Mouse (Mus musculus): ENCODE data around the gene Clasp2. TPM values are rescaled to one million over a fixed set of nuclear protein-coding genes. Genes with fewer than 3 reads are reported as not detected.

Gene Clasp2
- polyA plus RNA-seq, 1 experiment from 2014 or later, result 111 TPM

GRCm38 (mm10) chr9:113802734-113803133, 61.5 kb downstream of the Clasp2 start:
- H3K27ac ChIP-seq (replicated peaks), result peak overlapping the region; percentile 42; the same call in 1 of the 2 replicates
- 60% methylated on average over 3 of the region's 3 CpGs for WGBS
- no peak for ATAC-seq (ENCODE audit: low read depth)

DNA sequence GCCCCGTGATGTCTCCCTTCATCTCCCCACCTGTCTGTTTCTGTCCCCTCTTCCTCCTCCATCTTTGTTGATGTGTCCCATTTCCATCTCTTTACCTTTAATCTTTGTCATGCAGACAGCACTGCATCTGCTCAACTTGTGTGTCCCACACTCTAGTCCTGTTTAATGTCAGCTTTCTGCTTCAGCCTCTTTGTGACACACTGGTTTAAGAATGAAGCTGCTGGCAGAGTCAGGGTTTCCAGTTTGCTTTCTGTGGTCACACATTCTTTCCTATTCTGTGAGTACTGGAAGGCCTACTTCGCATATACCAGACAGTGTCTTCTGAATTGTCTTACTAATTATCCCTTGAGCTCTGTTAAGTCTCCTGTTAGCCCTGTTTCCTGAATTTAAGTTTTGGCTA, 62.5 kb downstream of the Clasp2 start:
- ATAC-seq (ENCODE audit: low read depth), result no peak
- Histone ChIP-seq H3K9me3 (no peaks in the 10 kb centered on the region), H3K4me1 (replicated peaks) (0 out of 2 replicates have a peak, but pooled peaks cover 9% of the 10 kb centered on the region), H3K4me2 (no peak overlapping the region), H3K9ac (no peak overlapping the region), H3K36me3 (no peaks in the 10 kb centered on the region), H3K27ac (replicated peaks) (no peak overlapping the region), H3K4me3 (no peak overlapping the region), H3K27me3 (no peaks in the 10 kb centered on the region)
- WGBS, result 87% methylated on average over 2 of the region's 2 CpGs

More at GRCm38 (mm10) chr9:113802734-113803133, 61.5 kb downstream of the Clasp2 start:
- H3K9me3 ChIP-seq, result no peaks in the 10 kb centered on the region
- 0 out of 2 replicates have a peak, but pooled peaks cover 12% of the 10 kb centered on the region for H3K4me1 ChIP-seq (replicated peaks)
- no peak overlapping the region for H3K4me3 ChIP-seq
- no peaks in the 10 kb centered on the region for H3K36me3 ChIP-seq
- H3K27me3 ChIP-seq, result no peaks in the 10 kb centered on the region
- H3K9ac ChIP-seq, result no peak overlapping the region
- no peak overlapping the region for H3K4me2 ChIP-seq

GRCm38 (mm10) chr9:113805359-113805758, 64.1 kb downstream of the Clasp2 start:
- no peaks in the 10 kb centered on the region for H3K27me3 ChIP-seq
- no peak overlapping the region for H3K4me2 ChIP-seq
- no peak overlapping the region for H3K27ac ChIP-seq (replicated peaks)
- no peak overlapping the region for H3K9ac ChIP-seq
- H3K36me3 ChIP-seq, result no peaks in the 10 kb centered on the region
- ATAC-seq (ENCODE audit: low read depth), result no peak
- 0 out of 2 replicates have a peak, but pooled peaks cover 3% of the 10 kb centered on the region for H3K4me1 ChIP-seq (replicated peaks)
- no peaks in the 10 kb centered on the region for H3K9me3 ChIP-seq
- H3K4me3 ChIP-seq, result no peak overlapping the region
- WGBS, result 89% methylated on average over 1 of the region's 1 CpGs

GRCm38 (mm10) chr9:113811327-113811726, 70.1 kb downstream of the Clasp2 start:
- Histone ChIP-seq H3K4me3 (no peak overlapping the region), H3K27me3 (no peaks in the 10 kb centered on the region), H3K9ac (0 out of 2 replicates have a peak overlapping the region, but pooled peaks have one; percentile 26), H3K9me3 (no peaks in the 10 kb centered on the region), H3K36me3 (peaks cover 3% of the 10 kb centered on the region; the same call in 1 of the 2 replicates), H3K27ac (replicated peaks) (no peak overlapping the region), H3K4me1 (replicated peaks) (peaks cover 35% of the 10 kb centered on the region), H3K4me2 (peak overlapping the region; percentile 59; the same call in 1 of the 2 replicates)
- no peak for ATAC-seq (ENCODE audit: low read depth)
- WGBS, result 62% methylated on average over 1 of the region's 1 CpGs

DNA sequence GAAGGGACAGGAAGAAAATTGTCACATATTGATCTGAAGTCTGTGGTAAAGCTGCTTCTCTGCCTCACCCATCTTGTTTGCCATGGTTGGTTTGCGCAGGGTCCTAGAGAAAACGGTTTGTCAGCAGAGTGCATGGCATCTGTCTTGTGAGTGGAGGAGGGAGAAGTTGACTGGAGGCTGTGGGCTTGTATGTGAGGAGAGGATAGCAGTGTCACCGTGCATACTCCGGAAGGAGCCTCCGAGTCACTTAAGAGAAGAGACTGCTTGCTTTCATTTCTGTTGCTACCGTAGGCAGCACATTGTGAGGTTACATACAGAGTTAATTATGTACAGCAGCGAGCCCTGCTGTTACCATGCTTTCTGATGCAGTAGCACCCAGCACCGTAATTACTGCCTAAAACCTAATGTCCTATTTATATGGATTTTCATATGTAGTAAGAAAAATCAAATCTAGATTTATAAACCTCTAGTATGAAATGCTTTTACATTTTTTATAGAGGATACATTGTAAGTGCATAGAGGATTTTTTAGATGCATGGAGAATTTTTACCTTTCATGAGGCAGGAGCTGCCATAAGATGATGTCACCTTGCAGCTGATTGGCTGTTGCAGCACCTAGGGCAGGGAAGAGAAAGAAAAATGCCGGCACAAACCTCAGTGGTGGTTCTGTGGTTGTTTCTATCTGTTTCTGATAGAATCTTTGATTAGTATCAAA, 70.8 kb downstream of the Clasp2 start:
- Histone ChIP-seq H3K4me1 (replicated peaks) (peaks cover 35% of the 10 kb centered on the region), H3K27ac (replicated peaks) (peak overlapping the region; percentile 87), H3K4me2 (peak overlapping the region; percentile 59), H3K9ac (peak overlapping the region; percentile 66), H3K9me3 (no peaks in the 10 kb centered on the region), H3K36me3 (peaks cover 6% of the 10 kb centered on the region; the same call in 1 of the 2 replicates), H3K27me3 (no peaks in the 10 kb centered on the region), H3K4me3 (peak overlapping the region; percentile 42)
- 18% methylated on average over 9 of the region's 9 CpGs for WGBS
- peak; percentile 97 for ATAC-seq (ENCODE audit: low read depth)

GRCm38 (mm10) chr9:113812671-113813001, 71.4 kb downstream of the Clasp2 start:
- ATAC-seq (ENCODE audit: low read depth), result peak; percentile 67
- peak overlapping the region; percentile 87 for H3K27ac ChIP-seq (replicated peaks)
- peak overlapping the region; percentile 42 for H3K4me3 ChIP-seq
- H3K27me3 ChIP-seq, result no peaks in the 10 kb centered on the region
- H3K9ac ChIP-seq, result peak overlapping the region; percentile 66
- H3K36me3 ChIP-seq, result peaks cover 7% of the 10 kb centered on the region; the same call in 1 of the 2 replicates
- peaks cover 35% of the 10 kb centered on the region for H3K4me1 ChIP-seq (replicated peaks)
- H3K4me2 ChIP-seq, result peak overlapping the region; percentile 59
- 68% methylated on average over 4 of the region's 4 CpGs for WGBS
- no peaks in the 10 kb centered on the region for H3K9me3 ChIP-seq

- Histone ChIP-seq H3K9ac (peak overlapping the region; percentile 71), H3K9me3 (no peaks in the 10 kb centered on the region), H3K4me2 (peak overlapping the region; percentile 59), H3K4me1 (replicated peaks) (peaks cover 35% of the 10 kb centered on the region), H3K36me3 (peaks cover 7% of the 10 kb centered on the region; the same call in 1 of the 2 replicates), H3K4me3 (peak overlapping the region; percentile 42), H3K27me3 (no peaks in the 10 kb centered on the region), H3K27ac (replicated peaks) (peak overlapping the region; percentile 67)
- no peak for ATAC-seq (ENCODE audit: low read depth)
- 70% methylated on average over 5 of the region's 5 CpGs for WGBS
Observed at GRCm38 (mm10) chr9:113813086-113813485, 71.8 kb downstream of the Clasp2 start.

- ATAC-seq (ENCODE audit: low read depth), result no peak
- Histone ChIP-seq H3K27ac (replicated peaks) (no peak overlapping the region), H3K9me3 (no peaks in the 10 kb centered on the region), H3K4me3 (no peak overlapping the region), H3K27me3 (no peaks in the 10 kb centered on the region), H3K36me3 (peaks cover 7% of the 10 kb centered on the region; the same call in 1 of the 2 replicates), H3K4me1 (replicated peaks) (peaks cover 34% of the 10 kb centered on the region), H3K9ac (no peak overlapping the region), H3K4me2 (0 out of 2 replicates have a peak overlapping the region, but pooled peaks have one; percentile 14)
- WGBS, result 85% methylated on average over 2 of the region's 2 CpGs
Observed at GRCm38 (mm10) chr9:113815836-113816235, 74.6 kb downstream of the Clasp2 start.

DNA sequence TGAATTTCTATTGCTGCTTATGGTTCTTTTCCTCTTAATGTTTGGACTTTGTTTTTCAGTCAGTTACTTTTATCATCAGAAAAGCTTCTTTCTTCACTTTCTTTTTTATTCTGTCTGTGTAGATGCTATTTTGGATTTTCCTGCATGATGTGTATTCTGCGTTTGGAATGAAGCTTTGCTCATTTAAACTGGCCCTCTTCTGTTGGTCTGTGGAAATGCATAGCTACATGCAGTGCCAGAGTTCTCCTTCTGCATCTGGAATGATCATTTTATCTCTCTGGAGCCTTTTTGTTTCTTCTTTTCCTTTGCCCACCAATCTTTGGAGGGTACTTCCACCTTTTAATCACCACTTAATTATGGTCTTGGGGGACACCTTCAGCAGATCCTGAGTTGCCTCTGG, 80.9 kb downstream of the Clasp2 start:
- Histone ChIP-seq H3K27ac (replicated peaks) (no peak overlapping the region), H3K36me3 (0 out of 2 replicates have a peak, but pooled peaks cover 1% of the 10 kb centered on the region), H3K4me3 (no peak overlapping the region), H3K4me1 (replicated peaks) (peaks cover 4% of the 10 kb centered on the region), H3K4me2 (no peak overlapping the region), H3K9me3 (no peaks in the 10 kb centered on the region), H3K9ac (no peak overlapping the region), H3K27me3 (no peaks in the 10 kb centered on the region)
- ATAC-seq (ENCODE audit: low read depth), result no peak
- WGBS, result 60% methylated on average over 1 of the region's 1 CpGs

DNA sequence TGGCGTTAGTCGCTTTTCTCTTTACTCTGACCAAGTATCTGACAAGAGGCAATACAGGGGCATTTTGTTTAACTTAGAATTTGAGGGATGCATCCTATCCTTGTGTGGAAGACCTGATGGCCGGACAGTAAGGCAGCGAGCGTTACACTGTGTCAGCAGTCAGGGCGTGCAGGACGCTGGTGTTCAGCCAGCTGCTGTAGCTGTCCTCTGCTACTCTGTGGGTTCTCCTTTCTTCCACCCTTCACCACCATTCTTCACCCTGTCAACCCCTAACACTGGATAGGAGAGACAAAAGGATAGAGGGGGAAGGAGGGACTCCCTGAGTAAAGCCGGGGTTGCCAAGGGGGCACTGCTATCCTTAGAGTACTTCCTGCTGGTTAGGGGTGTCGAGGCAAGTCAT, 87.4 kb downstream of the Clasp2 start:
- H3K36me3 ChIP-seq, result no peaks in the 10 kb centered on the region
- 58% methylated on average over 9 of the region's 9 CpGs for whole genome bisulfite sequencing
- no peak overlapping the region for H3K9ac ChIP-seq
- no peak overlapping the region for H3K4me3 ChIP-seq
- no peaks in the 10 kb centered on the region for H3K9me3 ChIP-seq
- no peaks in the 10 kb centered on the region for H3K27me3 ChIP-seq
- peaks cover 13% of the 10 kb centered on the region for H3K4me1 ChIP-seq (replicated peaks)
- H3K4me2 ChIP-seq, result no peak overlapping the region
- no peak overlapping the region for H3K27ac ChIP-seq (replicated peaks)
- ATAC-seq (ENCODE audit: low read depth), result 0 out of 2 replicates have a peak, but pooled peaks have one; percentile 43

- H3K36me3 ChIP-seq, result 0 out of 2 replicates have a peak, but pooled peaks cover under 1% of the 10 kb centered on the region
- H3K4me2 ChIP-seq, result no peak overlapping the region
- WGBS, result 88% methylated on average over 3 of the region's 3 CpGs
- H3K9ac ChIP-seq, result no peak overlapping the region
- no peak overlapping the region for H3K4me3 ChIP-seq
- no peaks in the 10 kb centered on the region for H3K9me3 ChIP-seq
- no peak for ATAC-seq (ENCODE audit: low read depth)
- no peak overlapping the region for H3K27ac ChIP-seq (replicated peaks)
- no peaks in the 10 kb centered on the region for H3K27me3 ChIP-seq
- H3K4me1 ChIP-seq (replicated peaks), result peaks cover 13% of the 10 kb centered on the region
Observed at GRCm38 (mm10) chr9:113830219-113830618, 88.9 kb downstream of the Clasp2 start.

DNA sequence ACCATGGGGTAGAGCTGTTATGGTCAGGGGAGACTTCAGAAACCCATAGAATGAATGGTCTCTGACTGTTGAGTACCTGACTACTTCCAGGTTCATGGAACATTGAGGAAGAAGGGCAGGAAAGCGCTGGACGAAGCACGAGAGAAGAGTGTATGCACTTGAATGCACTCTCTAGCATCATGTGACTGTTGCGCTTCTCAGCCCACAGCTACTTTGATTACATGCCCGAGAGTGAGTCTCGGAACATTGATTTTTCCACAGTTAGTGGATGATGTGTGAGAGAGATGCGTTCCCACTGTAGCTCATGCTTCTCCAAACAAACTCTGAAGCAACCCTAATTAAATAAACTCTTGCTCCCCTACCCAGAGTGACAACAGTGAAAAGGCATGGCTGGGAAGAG, 92.2 kb downstream of the Clasp2 start:
- H3K4me1 ChIP-seq (replicated peaks), result peaks cover 5% of the 10 kb centered on the region
- 81% methylated on average over 7 of the region's 7 CpGs for WGBS
- no peaks in the 10 kb centered on the region for H3K9me3 ChIP-seq
- H3K36me3 ChIP-seq, result peaks cover 12% of the 10 kb centered on the region; the same call in 1 of the 2 replicates
- H3K9ac ChIP-seq, result no peak overlapping the region
- ATAC-seq (ENCODE audit: low read depth), result no peak
- no peaks in the 10 kb centered on the region for H3K27me3 ChIP-seq
- H3K4me2 ChIP-seq, result no peak overlapping the region
- no peak overlapping the region for H3K4me3 ChIP-seq
- no peak overlapping the region for H3K27ac ChIP-seq (replicated peaks)

Data from neural tube, embryonic 13.5 days (tissue).